Mouse (Mus musculus) layer of hippocampus, adult 11-12 months (tissue): Measurements from ENCODE around the gene Cfap58.

Source experiments
- DNase-seq: peaks from one replicate; pipeline ENCODE4 v3.0.0; 2022; ENCODE audit warnings: low spot score

The Cfap58 gene

GRCm38 (mm10) chr19:47937443-47938406, at the start of gene Cfap58:
Gene Cfap58, plus strand, starts transcription at chr19:47937675.
- peak; percentile 16 for DNase-seq

DNA sequence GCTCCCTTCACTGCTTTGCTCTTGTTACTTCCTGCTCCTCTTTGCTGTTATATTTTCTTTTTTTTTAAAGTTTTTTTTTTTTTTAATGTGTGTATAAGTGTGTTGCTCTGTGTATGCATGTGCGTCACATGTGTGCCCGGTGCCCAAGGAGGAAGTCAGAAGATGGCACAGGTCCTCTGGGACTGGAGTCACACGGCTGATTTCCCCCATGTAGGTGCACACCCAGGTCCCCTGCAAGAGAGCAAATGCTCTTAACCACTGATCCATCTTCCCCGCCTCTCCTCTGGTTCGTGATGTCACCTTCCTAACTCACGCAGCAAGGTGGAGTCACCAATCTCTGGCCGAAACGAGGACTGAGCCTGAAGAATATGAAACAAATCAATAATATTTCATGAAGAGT, 49.4 kb upstream of the Cfap58 start:
- DNase-seq: no peak

DNA sequence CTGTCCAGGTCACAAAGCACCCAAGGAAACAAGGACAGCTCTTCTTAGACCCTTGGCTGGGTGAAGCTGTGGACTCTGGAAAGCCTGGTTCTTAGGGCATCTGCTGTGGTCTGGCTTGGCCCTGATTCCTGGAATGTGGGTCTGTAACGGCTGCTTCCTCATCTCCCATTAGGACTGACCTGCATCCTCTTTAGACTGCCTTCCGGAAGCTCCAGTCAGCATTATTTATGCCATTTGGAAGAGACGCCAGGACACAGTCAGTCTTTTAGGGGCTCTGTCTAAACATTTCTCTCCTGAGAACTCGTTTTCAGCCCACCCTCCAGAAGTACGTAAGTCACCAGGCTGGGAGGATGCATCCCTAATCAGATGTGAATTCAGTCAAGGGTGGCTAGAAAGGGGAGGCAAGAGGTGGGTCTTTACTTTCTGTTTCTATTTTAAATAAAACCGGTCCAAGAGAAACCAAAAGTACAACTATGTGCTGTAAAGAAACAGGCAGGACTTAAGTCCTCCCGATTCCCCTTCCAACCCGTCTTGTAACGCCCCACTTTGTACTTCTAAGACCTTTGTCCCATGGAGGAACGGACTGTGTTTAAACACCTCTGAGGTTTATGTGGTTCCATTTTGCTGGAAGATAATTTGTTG, 46.9 kb upstream of the Cfap58 start:
- no peak for DNase-seq

- no peak for DNase-seq
Measured at GRCm38 (mm10) chr19:47891562-47892312, 45.7 kb upstream of the Cfap58 start.

DNA sequence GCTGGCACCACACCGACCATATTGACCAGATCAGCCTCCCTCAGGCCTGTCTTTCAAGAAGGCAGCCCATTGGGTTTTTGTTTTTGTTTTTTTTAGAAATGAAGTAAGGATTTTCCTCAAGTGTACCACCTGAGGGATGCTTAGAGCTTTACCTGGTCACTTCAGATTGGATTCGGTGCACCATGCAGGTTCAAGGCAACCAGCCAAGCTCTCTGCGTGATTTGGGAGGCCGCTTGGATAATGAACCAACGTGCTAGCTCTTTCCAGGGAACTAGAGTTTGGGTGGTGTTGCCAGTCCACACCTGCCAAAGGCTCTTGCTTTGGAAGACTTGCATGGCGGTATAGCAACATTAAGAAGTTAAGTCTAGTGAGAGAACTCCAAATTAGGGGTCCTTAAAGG, 44.4 kb upstream of the Cfap58 start:
- no peak for DNase-seq

DNA sequence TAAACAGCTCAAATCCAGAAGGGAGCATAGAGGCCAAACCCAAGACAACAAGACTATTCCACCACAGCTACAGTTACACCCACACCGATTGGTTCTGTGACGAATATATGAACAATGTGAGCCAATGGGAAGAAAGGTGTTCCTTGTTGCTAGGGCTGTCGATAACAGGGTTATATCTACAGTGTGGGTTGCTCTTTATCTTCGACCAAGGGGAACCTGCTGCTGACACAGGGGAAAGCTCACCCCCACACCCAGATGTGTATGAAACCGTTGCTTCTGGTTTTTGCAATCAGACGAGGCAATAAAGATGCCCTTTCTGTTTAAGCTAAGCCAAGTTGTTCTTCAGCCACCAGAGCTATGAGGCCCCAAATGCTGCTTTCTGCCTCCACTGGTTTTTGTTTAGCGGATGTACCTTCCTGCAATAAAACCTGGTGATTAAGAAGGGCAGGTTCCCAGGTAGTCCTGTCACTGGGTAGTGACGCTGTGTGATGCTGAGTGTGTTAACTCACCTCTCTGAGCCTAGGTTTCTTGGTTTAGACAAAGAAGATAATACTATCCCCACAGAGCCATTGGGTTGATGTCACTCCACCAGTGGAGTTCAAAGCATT, 38.9 kb upstream of the Cfap58 start:
- no peak for DNase-seq

DNA sequence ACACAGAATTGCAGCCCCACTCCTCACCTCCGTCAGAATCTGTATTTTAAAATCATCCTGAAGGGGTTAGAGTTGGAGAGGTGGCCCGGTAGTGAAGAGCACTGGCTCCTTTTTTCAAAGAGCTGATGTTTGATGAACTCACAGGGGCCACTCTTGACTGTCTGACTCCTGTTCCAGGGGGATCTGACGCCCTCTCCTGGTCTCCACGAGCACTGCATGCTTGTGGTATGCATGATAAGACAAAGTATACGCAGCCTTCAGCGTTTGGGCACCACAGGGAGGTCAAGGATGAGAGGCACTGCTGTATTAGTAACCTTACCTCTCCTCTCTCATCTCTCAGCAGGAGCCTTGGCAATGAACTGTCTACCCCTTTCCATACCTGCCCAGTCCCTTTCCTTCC, 37.5 kb upstream of the Cfap58 start:
- no peak for DNase-seq

- DNase-seq: no peak
Measured at GRCm38 (mm10) chr19:47900558-47900957, 36.9 kb upstream of the Cfap58 start.

- DNase-seq: no peak
Measured at GRCm38 (mm10) chr19:47902316-47903201, 34.9 kb upstream of the Cfap58 start.

- DNase-seq: no peak
Measured at GRCm38 (mm10) chr19:47903679-47904078, 33.8 kb upstream of the Cfap58 start.

- DNase-seq: no peak
Measured at GRCm38 (mm10) chr19:47905081-47905480, 32.4 kb upstream of the Cfap58 start.

- DNase-seq: no peak
Measured at GRCm38 (mm10) chr19:47905603-47906002, 31.9 kb upstream of the Cfap58 start.

DNA sequence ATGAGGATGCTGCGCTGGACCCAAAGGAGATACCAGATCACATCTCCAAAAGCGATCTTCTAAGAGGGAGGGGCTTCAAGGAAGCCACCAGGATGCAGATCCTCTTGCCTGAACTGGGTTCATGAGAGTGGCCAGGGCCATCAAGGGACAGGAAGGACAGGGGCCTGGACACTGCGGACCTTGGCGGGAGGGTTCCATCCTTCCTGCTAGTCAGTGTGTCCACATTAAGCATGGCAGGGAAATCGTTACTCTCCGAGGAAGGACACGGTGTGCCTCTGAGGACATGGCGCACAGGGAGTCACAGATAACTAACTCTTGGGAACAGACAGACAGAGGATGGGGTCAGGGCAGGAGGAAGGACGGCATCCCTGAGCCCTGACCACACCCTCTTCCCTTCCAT, 29.9 kb upstream of the Cfap58 start:
- DNase-seq: no peak

- DNase-seq: no peak
Measured at GRCm38 (mm10) chr19:47908961-47909371, 28.5 kb upstream of the Cfap58 start.

DNA sequence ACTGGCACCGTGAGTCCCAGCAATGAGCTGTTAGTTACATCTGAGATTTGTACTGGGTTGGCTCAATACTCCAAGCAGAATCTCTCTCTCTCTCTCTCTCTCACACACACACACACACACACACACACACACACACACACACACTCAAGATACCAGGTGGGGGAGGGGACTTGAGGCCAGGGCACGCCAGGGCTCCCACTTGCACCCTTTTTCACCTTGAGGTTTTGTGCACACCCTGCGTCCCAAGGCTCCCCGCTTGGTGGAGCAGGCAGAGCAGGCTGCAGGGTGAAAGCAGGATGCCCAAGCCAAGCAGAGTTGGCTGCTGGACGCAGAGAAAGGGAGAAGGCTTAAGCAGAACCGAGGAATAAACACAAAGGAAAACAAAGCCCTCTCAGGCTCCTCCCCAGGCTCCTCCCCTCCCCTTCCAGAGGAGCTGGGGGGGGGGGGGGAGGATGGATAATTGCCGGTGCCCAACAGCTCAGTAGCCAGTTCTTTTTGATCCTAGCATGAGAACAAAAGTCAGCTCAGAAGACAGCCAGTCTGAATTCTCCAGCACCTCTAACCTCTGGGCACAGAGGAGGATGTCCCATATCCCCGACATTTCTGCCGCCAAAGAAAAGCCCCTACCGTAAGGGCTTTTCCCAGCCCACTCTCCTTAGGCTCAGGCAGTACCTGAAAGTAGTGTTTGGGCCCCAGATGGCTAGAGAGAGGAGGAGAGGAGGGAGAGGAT, 27.9 kb upstream of the Cfap58 start:
- no peak for DNase-seq

DNA sequence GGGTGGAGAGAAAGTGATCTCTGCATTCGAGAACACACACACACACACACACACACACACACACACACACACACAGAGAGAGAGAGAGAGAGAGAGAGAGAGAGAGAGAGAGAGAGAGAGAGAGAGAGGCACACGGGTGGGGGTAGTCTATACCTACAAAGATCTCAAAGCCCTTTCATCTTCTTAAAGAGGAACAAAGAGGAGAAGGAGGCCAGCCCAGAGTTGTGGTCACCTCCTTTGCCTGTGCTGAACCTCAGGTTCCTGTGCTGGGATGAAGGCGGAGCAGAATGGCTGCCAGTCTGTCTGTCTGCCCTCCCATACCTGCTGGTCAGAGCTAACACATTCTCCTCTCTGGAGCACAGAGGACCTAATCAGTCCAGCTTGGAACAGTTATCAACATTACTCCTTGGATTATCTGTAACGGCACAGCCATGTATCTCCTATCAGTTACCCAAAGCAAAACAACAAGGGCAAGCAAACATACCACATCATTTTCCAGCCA, 27.3 kb upstream of the Cfap58 start:
- no peak for DNase-seq

- no peak for DNase-seq
Measured at GRCm38 (mm10) chr19:47910751-47911150, 26.7 kb upstream of the Cfap58 start.

GRCm38 (mm10) chr19:47913344-47913743, 24.1 kb upstream of the Cfap58 start:
- DNase-seq: no peak

GRCm38 (mm10) chr19:47914191-47914590, 23.3 kb upstream of the Cfap58 start:
- DNase-seq: no peak

DNA sequence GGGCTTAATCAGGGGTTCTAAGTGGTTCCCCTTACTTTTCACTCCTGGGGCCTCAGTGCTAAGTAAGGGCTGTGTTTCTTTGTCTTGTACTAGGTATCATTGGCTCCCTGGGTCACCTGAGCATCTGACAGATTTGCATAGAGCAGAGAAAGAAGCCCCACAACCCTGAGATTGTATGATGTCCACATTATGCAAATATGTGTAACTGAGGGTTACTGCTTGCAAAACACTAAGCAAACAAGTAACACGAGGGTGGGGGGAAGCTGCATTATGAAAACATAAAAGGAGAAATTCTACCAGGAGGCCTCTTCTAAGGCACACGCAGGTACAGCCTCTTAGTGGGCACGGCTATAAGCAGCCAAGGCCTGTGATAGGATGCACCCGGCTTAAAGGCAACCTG, 22.2 kb upstream of the Cfap58 start:
- DNase-seq: no peak
